Mouse (Mus musculus) hindbrain, postnatal 0 days (tissue): ENCODE data around the gene Xbp1. TPM values are rescaled to one million over a fixed set of nuclear protein-coding genes. Genes with fewer than 3 reads are reported as not detected.
A peak's percentile ranks its signal among the peaks of the same experiment; 100 is the strongest.

Source experiments
- ATAC-seq: fragments of 200-750 bp; cut with Nextera tagmentation; 2 replicates; pipeline ENCODE4 v1.8.0; 2017; ENCODE audit warnings: mild to moderate bottlenecking, moderate TSS enrichment, moderate library complexity
- DNase-seq: peaks from one replicate; pipeline ENCODE4 v3.0.0-alpha.2; 2015; ENCODE audit warnings: low spot score
- H3K27ac ChIP-seq: fragments of 300-500 bp; sonication (generic); 2 replicates; pipeline ENCODE4 v1.5.1; 2014; ENCODE audit warnings: mild to moderate bottlenecking
- H3K27me3 ChIP-seq: fragments of 300-500 bp; sonication (generic); 2 replicates; pipeline ENCODE4 v1.6.1; 2014; ENCODE audit warnings: low read length, mixed read lengths; ENCODE audit not compliant: insufficient read depth
- H3K36me3 ChIP-seq: fragments of 300-500 bp; sonication (generic); 2 replicates; pipeline ENCODE4 v1.6.1; 2014; ENCODE audit warnings: low read length, mixed read lengths; ENCODE audit not compliant: insufficient read depth
- H3K4me1 ChIP-seq: fragments of 300-500 bp; sonication (generic); 2 replicates; pipeline ENCODE4 v1.6.1; 2014; ENCODE audit warnings: antibody characterized with exemption, low read length, mixed read lengths; ENCODE audit not compliant: insufficient read depth
- H3K4me2 ChIP-seq: fragments of 300-500 bp; sonication (generic); 2 replicates; pipeline ENCODE4 v1.6.1; 2014; ENCODE audit warnings: low read depth, mild to moderate bottlenecking, low read length, moderate library complexity, mixed read lengths
- H3K4me3 ChIP-seq: fragments of 300-500 bp; sonication (generic); 2 replicates; pipeline ENCODE4 v1.5.1; 2014; ENCODE audit warnings: low read length
- H3K9ac ChIP-seq: fragments of 300-500 bp; sonication (generic); replicated peaks from 2 replicates; pipeline ENCODE4 v1.6.1; 2014; ENCODE audit warnings: mild to moderate bottlenecking, low read length, moderate library complexity, mixed read lengths
- H3K9me3 ChIP-seq: fragments of 300-500 bp; sonication (generic); 2 replicates; pipeline ENCODE4 v1.6.1; 2016; ENCODE audit warnings: low read length, mixed read lengths
- CTCF ChIP-seq: IDR thresholded peaks from 2 replicates; pipeline ENCODE4 v1.5.1; 2016; ENCODE audit warnings: antibody characterized with exemption, control low read depth, low read depth
- WGBS: fragments of 180-500 bp; shearing (Covaris S2); extraction: QIAGEN DNeasy Blood & Tissue Kit; methylation state at CpG from one replicate; pipeline ENCODE4 v1.1.7; 2014; 5-methylcytosine and 5-hydroxymethylcytosine counted together
- polyA plus RNA-seq: library from polyadenylated mRNA; unstranded; fragments of >200 nt; fragmentation: Nextera tagmentation; extraction: Ambion mirVana; gene quantifications from 2 replicates; pipeline ENCODE4 v1.2.1, GENCODE M21; 2015
- total RNA-seq: library from RNA; depleted of rRNA; stranded (reverse); fragments of >200 nt; gene quantifications from 2 replicates; pipeline ENCODE4 v1.2.3, GENCODE M21; 2014

Gene Xbp1
- total and polyA plus RNA-seq, 2 experiments from 2014 or later = 88.9 to 102 TPM

DNA sequence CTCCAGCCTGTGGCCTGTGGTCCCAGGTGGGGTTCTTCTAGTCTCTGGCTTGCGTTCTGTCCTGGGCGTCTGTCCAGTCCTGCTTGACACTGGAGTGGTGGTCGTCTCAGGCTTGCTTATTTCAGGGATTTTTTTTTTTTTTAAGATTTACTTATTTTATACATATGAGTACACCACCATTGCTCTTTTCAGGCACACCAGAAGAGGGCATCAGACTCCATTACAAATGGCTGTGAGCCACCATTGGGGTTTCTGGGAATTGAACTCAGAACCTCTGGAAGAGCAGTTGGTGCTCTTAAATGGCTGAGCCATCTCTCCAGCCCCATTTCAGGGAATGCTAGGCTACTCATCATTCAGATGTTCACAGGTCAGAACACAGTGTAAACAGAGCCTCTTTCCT, 39.8 kb downstream of the Xbp1 start:
- Histone ChIP-seq H3K36me3 (no peaks in the 10 kb centered on the region), H3K9ac (no peak overlapping the region), H3K4me2 (no peak overlapping the region), H3K4me3 (no peak overlapping the region), H3K4me1 (no peaks in the 10 kb centered on the region), H3K27me3 (no peaks in the 10 kb centered on the region), H3K27ac (no peak overlapping the region), H3K9me3 (no peaks in the 10 kb centered on the region)
- WGBS = 69% methylated on average over 3 of the region's 3 CpGs
- no peak for ATAC-seq
- no peak for DNase-seq
- no peak for TF ChIP-seq CTCF

DNA sequence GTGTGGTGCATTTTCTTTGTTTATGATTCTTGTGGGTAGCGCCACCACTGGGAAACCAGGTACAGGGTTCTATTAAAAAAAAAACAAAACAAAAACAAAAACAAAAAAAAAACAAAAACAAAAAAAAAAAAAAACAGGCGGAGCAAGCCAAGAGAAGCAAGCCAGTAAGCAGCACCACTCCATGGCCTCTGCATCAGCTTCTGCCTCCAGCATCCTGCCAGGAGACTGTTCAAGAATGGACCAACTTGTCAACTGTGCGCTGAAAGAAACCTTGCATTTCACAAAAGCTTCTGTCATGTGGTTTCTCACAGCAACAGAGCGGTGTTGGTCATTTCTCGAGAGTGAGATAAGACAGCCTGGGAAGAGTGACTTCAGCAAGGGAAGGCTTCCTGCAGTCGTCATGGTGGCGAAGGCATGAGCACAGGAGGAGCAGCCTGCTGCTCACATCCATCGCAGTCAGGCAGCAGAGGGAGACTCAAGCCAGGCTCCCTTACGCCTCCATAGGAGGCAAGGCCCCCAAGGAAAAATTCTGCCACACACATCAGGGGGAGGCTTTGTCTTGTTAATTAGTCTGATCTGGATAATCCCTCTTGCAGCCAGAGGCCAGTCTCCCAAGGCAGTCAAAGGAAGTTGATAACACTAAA, 42.3 kb downstream of the Xbp1 start:
- peak; percentile 31; the same call in 1 of the 2 replicates for TF ChIP-seq CTCF
- H3K9ac ChIP-seq = no peak overlapping the region
- H3K9me3 ChIP-seq = no peaks in the 10 kb centered on the region
- 26% methylated on average over 9 of the region's 9 CpGs for WGBS
- DNase-seq (peak; percentile 32), ATAC-seq (peak; percentile 62)
- no peaks in the 10 kb centered on the region for H3K36me3 ChIP-seq
- no peak overlapping the region for H3K4me3 ChIP-seq
- H3K4me1 ChIP-seq = no peaks in the 10 kb centered on the region
- no peak overlapping the region for H3K4me2 ChIP-seq
- H3K27me3 ChIP-seq = no peaks in the 10 kb centered on the region
- H3K27ac ChIP-seq = no peak overlapping the region

DNA sequence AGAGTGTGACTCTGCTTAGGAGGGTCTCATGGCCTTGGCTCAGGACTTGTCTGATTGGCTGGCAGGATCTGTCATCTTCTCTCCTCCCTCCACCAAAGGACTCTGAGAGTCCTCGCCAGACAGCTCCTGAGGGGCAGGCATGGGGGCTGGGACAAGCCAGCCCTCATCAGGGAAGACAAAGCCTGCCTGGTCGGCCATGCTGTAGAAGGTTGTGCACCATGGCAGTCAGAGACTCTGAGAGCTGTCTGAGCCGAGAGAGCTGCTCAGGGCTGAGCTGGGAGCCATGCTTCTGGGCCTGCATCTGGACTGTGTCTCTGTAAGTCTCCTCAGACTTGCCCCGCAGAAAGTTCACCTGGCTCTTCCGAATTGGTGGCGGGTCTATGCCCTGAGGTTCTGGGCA, 43.4 kb downstream of the Xbp1 start:
- Histone ChIP-seq H3K36me3 (no peaks in the 10 kb centered on the region), H3K4me3 (no peak overlapping the region), H3K4me2 (no peak overlapping the region), H3K27me3 (no peaks in the 10 kb centered on the region), H3K9me3 (no peaks in the 10 kb centered on the region), H3K9ac (no peak overlapping the region), H3K4me1 (no peaks in the 10 kb centered on the region), H3K27ac (no peak overlapping the region)
- DNase-seq (no peak), ATAC-seq (no peak)
- WGBS = 58% methylated on average over 6 of the region's 6 CpGs
- TF ChIP-seq CTCF = no peak

DNA sequence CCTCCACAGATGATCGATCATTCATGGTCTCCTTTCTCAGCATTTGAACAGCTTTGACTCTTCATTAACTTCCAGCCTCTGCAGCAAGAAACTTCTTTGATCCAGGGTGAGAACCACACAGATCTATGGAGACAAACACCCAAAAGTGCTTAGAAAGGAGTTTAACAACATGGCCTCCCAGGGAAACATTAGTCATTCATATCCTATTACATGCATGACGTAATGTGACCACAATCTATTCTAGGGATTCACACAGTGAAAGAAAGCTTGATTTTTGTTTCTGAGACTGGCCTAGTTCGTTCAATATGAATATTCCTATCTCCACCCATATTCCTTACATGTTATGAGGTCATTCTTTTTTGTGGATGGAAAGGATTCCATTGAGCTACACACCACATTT, 45.1 kb downstream of the Xbp1 start:
- H3K4me1 ChIP-seq = no peaks in the 10 kb centered on the region
- DNase-seq (no peak), ATAC-seq (no peak)
- 85% methylated on average over 3 of the region's 3 CpGs for WGBS
- H3K27ac ChIP-seq = no peak overlapping the region
- TF ChIP-seq CTCF = no peak
- H3K9me3 ChIP-seq = no peaks in the 10 kb centered on the region
- H3K27me3 ChIP-seq = no peaks in the 10 kb centered on the region
- H3K4me2 ChIP-seq = no peak overlapping the region
- no peak overlapping the region for H3K9ac ChIP-seq
- H3K36me3 ChIP-seq = no peaks in the 10 kb centered on the region
- no peak overlapping the region for H3K4me3 ChIP-seq

DNA sequence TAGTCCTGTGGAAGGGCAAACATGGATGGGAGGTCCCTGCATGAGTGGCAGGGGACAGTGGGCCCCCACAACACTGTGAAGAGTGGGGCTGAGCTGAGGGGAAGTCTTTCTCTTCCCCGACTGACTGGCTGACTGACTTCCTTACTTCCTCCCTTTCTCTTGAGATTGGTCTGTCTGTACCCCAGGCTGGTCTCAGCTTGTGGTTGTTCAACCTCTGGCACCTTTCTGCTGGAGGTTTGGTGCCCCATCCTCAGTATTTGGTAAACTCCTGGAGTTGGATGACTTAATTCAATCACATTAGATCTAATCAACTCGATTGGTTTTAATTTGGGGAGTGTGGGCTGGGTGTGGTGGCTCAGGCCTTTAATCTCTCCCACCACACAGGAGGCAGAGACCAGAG, 46.0 kb downstream of the Xbp1 start:
- Histone ChIP-seq H3K27me3 (no peaks in the 10 kb centered on the region), H3K9ac (no peak overlapping the region), H3K4me2 (no peak overlapping the region), H3K27ac (no peak overlapping the region), H3K4me1 (no peaks in the 10 kb centered on the region), H3K4me3 (no peak overlapping the region), H3K9me3 (no peaks in the 10 kb centered on the region), H3K36me3 (no peaks in the 10 kb centered on the region)
- 68% methylated on average over 2 of the region's 2 CpGs for WGBS
- ATAC-seq (no peak), DNase-seq (no peak)
- no peak for TF ChIP-seq CTCF

DNA sequence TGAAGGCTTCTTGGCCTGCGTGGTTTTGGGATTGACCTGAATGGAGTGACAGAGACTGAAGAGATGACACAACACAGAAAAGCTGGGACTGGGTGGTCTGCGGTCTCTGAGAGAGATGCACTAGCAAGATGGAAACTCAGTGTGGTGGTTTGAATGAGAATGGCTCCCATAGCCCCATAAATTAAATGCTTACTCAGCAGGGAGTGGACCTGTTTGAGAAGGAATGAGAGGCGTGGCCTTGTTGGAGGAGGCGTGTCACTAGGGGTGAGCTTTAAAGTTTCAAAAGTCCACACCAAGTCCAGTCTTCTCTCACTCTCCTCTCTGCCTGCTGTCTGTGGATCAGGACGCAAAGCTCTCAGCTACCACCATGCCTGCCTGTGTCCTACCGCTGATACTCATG, 47.2 kb downstream of the Xbp1 start:
- H3K27ac ChIP-seq = no peak overlapping the region
- no peaks in the 10 kb centered on the region for H3K36me3 ChIP-seq
- no peaks in the 10 kb centered on the region for H3K27me3 ChIP-seq
- no peak for ATAC-seq
- no peak for DNase-seq
- no peak for TF ChIP-seq CTCF
- no peaks in the 10 kb centered on the region for H3K4me1 ChIP-seq
- no peak overlapping the region for H3K9ac ChIP-seq
- no peak overlapping the region for H3K4me2 ChIP-seq
- no peaks in the 10 kb centered on the region for H3K9me3 ChIP-seq
- no peak overlapping the region for H3K4me3 ChIP-seq
- 97% methylated on average over 6 of the region's 6 CpGs for WGBS

DNA sequence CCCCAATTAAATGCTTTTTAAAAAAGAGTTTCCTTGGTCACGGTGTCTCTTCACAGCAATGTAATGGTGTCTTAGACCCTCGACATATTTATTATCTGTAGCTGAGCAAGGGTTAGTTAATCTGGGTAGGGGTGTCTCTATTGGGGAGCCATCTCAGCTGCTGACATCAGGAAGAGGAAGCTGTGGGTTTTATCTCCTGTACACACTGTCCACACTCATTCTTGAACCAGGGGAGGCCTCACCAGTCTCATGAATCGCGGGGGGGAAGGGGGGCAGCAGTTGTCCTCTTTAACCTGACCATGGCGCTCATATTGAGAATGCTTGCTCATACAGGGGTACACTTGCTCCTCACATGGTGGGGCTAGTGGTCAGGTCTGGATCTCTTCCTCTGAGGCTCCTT, 47.6 kb downstream of the Xbp1 start:
- Histone ChIP-seq H3K27me3 (no peaks in the 10 kb centered on the region), H3K4me3 (no peak overlapping the region), H3K4me2 (no peak overlapping the region), H3K9me3 (no peaks in the 10 kb centered on the region), H3K9ac (no peak overlapping the region), H3K36me3 (no peaks in the 10 kb centered on the region), H3K4me1 (no peaks in the 10 kb centered on the region), H3K27ac (no peak overlapping the region)
- no peak for ATAC-seq
- 92% methylated on average over 5 of the region's 5 CpGs for WGBS
- no peak for TF ChIP-seq CTCF
- no peak for DNase-seq
